Mouse (Mus musculus) left cerebral cortex, postnatal 4 days (tissue): ENCODE measurements around the gene Taf5l. TPM values are rescaled to one million over a fixed set of nuclear protein-coding genes. Genes with fewer than 3 reads are reported as not detected.
"Not testable (repeated sequence)": the region's sequence is repeated elsewhere in the genome, so short reads cannot be mapped to it uniquely, and the experiment has no call there.

Experiments used
- DNase-seq: peaks from one replicate; pipeline ENCODE4 v3.0.0-alpha.2; 2022
- intact Hi-C: fragments of 180-260 bp; cut with DNase I; formaldehyde crosslinking; loops from one replicate; pipeline ENCODE4 v1.15.1; 2025
- microRNA-seq: library from miRNA; unstranded; fragments of <30 nt; microRNA quantifications from one replicate; pipeline ENCODE4 v1.2.0, GENCODE M21; 2022
- total RNA-seq, 2 experiments: library from RNA; stranded (reverse); gene quantifications; 2 replicates each; pipeline ENCODE4 v1.2.3; 2021

Gene Taf5l
- total RNA-seq, 2 experiments from 2014 or later = 27.8 to 29.4 TPM

DNA sequence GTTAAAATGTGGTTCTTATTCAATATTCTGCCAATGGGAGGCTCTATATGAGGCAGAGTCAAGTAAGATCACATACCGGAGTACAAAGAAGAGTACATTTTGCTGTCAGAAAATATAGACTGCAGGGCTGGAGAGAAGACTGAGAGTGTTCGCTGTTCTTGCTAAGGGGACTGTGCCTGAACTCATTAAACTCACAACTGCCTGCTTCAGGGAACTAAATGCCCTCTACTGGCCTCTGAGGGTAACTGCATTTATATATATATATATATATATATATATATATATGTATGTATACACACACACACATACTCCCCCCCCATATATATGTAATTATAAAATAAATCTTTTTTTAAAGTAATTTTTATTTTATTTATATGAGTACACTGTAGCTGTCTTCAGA is 54.3 kb downstream of the Taf5l start:
- no peak for DNase-seq
- intact Hi-C loops = no loop called here

- DNase-seq = no peak
- intact Hi-C loops = no loop called here
These were observed 59.8 kb downstream of the Taf5l start for GRCm38 (mm10) chr8:123961371-123961770.

GRCm38 (mm10) chr8:123960556-123960955 is 60.6 kb downstream of the Taf5l start:
- intact Hi-C loops, DNase-seq: not testable (repeated sequence)

GRCm38 (mm10) chr8:123960056-123960455 is 61.1 kb downstream of the Taf5l start:
- no peak for DNase-seq
- intact Hi-C loops = no loop called here

GRCm38 (mm10) chr8:123959473-123959872 is 61.7 kb downstream of the Taf5l start:
- DNase-seq = no peak
- intact Hi-C loops = no loop called here

DNA sequence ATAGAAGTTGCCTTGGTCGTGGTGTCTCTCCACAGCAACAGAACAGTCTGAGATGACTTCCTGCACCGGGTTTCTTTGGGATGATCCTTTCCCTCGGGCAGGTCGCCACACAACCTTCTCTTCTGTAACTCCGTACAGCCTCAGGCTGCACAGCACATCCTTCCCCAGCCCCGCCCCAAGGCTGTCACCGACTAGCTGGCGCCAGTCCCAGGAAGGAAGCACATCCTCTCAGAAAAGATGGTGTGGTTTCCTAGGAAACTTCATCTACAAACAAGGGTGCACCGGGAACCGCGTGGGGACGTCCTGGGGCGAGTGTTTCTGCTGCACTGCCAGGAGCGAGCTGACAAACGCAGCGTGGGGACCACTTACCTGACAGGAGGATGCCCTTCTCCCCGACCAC is 63.1 kb downstream of the Taf5l start:
- DNase-seq = no peak
- intact Hi-C loops = no loop called here

- intact Hi-C loops = no loop called here
These were observed 67.0 kb downstream of the Taf5l start for GRCm38 (mm10) chr8:123954246-123954645.

DNA sequence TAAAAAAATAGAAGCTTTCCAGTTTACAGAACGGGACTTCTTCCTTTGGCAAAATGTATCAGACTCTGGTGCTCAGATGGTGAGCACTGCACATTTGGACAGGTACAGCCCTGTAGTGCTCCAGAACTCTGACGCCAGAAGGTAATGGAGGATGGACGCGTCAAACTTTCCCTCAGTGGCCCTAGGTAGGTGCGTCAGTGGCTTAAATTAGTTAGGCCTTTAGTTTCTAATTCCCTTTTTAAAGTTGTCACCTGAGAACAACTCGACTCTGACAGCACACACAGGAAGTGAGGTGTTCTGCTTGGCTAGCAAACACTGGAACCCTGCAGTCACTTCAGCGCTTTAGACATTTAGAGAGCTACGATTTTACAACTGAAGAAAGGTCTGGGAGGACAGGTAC is 67.5 kb downstream of the Taf5l start:
- intact Hi-C loops = no loop called here
- no peak for DNase-seq

More at GRCm38 (mm10) chr8:123954246-123954645, 67.0 kb downstream of the Taf5l start:
- no peak for DNase-seq

GRCm38 (mm10) chr8:123950077-123950802 is 71.0 kb downstream of the Taf5l start:
- DNase-seq = peak; percentile 36
- intact Hi-C loops = no loop called here

DNA sequence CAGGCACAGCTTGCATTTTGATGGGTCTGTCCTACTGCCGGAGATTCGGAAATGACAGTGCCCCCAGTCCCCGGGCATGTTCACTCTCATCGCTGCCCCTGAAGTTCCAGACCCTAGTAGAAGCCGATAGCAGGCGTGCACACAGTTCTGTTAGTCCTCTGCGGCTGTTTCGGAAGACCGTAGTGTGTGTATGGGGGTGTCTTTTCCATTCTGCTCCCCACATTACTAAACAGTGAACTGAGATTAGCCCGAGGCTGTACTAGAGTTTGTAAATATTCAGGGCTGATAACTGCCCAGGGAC is 71.6 kb downstream of the Taf5l start:
- no peak for DNase-seq
- intact Hi-C loops = no loop called here

DNA sequence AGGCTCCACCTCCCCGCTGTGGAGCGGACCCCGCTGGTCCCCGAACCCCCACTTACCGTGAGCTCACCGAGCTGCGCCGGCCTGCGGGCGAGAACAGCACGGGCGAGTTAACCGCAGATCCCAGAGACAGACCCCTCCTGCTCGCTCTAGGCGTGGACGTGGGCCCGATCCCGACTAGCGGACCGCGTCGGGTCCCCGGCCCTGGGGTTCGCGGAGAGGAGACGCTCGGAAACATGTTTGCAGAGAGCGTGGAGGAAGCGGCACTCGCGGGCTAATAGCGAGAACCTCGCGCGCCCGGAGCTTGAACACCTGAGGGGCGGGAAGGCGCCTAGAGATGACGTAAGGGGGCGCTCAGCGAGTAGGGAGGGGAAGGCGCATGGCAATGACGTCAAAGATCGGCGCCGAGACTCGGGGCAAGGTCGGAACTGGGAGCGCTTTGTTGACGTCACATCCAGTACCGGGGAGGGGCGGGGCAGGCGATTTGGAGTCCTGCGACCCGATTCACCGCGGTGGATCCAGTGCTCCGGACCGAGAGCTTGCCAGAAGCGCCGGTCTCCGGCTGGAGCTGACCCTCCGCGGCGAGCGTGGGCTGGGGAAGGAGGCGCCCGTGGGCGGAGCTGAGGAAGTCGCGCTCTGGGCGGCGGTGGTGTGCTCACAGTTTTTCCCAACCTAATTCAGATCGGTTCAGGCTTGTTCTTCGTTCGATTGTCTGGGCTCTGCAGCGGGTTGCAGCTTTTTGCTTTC is 72.1 kb downstream of the Taf5l start, which contains the start of gene Nup133:
Nup133 (minus strand) TSS at position 324 of the 744 bp plus-strand sequence.
- intact Hi-C loops = no loop called here
- DNase-seq = peak; percentile 100

Small RNA genes within 50 kb of the gene (microRNA-seq; reads per million reads assigned to microRNA genes)
- not detected for gene Mir1967

Other genes starting within 250 kb of the Taf5l start
- 10 to 100 TPM; 61.7 to 68.4 TPM for gene Rab4a, start 215.4 kb downstream of the Taf5l start, total RNA-seq
- gene Ccsap, start 161.2 kb downstream of the Taf5l start, total RNA-seq = 10 to 100 TPM; 21.5 to 25.8 TPM
- 1 to 10 TPM; 5.5 to 7.1 TPM for gene Acta1, start 126.6 kb downstream of the Taf5l start, total RNA-seq
- 10 to 100 TPM; 27.6 to 28.9 TPM for gene Nup133, start 72.1 kb downstream of the Taf5l start, total RNA-seq
- 10 to 100 TPM; 22.7 to 23.0 TPM for gene Abcb10, start 38.3 kb downstream of the Taf5l start, total RNA-seq
- 10 to 100 TPM; 14.9 to 16.2 TPM for gene Urb2, start 111 bp upstream of the Taf5l start, total RNA-seq
- gene Galnt2, start 210.0 kb upstream of the Taf5l start, total RNA-seq = 100 to 1,000 TPM in 1 of 2 experiments, 10 to 100 TPM in 1; 91.8 to 106 TPM